Mouse (Mus musculus) forebrain, embryonic 13.5 days (tissue): ENCODE results near the gene Msi1. TPM values are rescaled to one million over a fixed set of nuclear protein-coding genes. Genes with fewer than 3 reads are reported as not detected.

Experiments used
- ATAC-seq: fragments of 200-750 bp; cut with Nextera tagmentation; 2 replicates; pipeline ENCODE4 v1.8.0; 2017
- H3K27ac ChIP-seq: fragments of 300-500 bp; sonication (generic); 2 replicates; pipeline ENCODE4 v1.5.1; 2015; ENCODE audit warnings: inconsistent platforms, mild to moderate bottlenecking, moderate library complexity
- H3K27me3 ChIP-seq: fragments of 300-500 bp; sonication (generic); 2 replicates; pipeline ENCODE4 v1.6.1; 2015; ENCODE audit warnings: mild to moderate bottlenecking, inconsistent platforms
- H3K36me3 ChIP-seq: fragments of 300-500 bp; sonication (generic); 2 replicates; pipeline ENCODE4 v1.6.1; 2015; ENCODE audit warnings: mild to moderate bottlenecking, inconsistent platforms; ENCODE audit not compliant: poor library complexity, severe bottlenecking
- H3K4me1 ChIP-seq: fragments of 300-500 bp; sonication (generic); 2 replicates; pipeline ENCODE4 v1.6.1; 2015; ENCODE audit warnings: inconsistent platforms
- H3K4me2 ChIP-seq: fragments of 300-500 bp; sonication (generic); 2 replicates; pipeline ENCODE4 v1.6.1; 2015; ENCODE audit warnings: inconsistent platforms, mild to moderate bottlenecking, moderate library complexity
- H3K4me3 ChIP-seq: fragments of 300-500 bp; sonication (generic); 2 replicates; pipeline ENCODE4 v1.5.1; 2015; ENCODE audit warnings: mild to moderate bottlenecking, inconsistent platforms
- H3K9ac ChIP-seq: fragments of 300-500 bp; sonication (generic); 2 replicates; pipeline ENCODE4 v1.6.1; 2015; ENCODE audit warnings: mild to moderate bottlenecking, inconsistent platforms
- H3K9me3 ChIP-seq: fragments of 300-500 bp; sonication (generic); replicated peaks from 2 replicates; pipeline ENCODE4 v1.6.1; 2016; ENCODE audit warnings: inconsistent platforms
- WGBS: fragments of 180-500 bp; shearing (Covaris S2); methylation state at CpG from one replicate; pipeline ENCODE4 v1.1.7; 2015; 5-methylcytosine and 5-hydroxymethylcytosine counted together
- polyA plus RNA-seq: library from polyadenylated mRNA; unstranded; fragments of >200 nt; fragmentation: Nextera tagmentation; extraction: Ambion mirVana; gene quantifications from 2 replicates; pipeline ENCODE4 v1.2.1, GENCODE M21; 2015

Msi1 gene
- 99.0 and 107 TPM in 2 replicates for polyA plus RNA-seq

DNA sequence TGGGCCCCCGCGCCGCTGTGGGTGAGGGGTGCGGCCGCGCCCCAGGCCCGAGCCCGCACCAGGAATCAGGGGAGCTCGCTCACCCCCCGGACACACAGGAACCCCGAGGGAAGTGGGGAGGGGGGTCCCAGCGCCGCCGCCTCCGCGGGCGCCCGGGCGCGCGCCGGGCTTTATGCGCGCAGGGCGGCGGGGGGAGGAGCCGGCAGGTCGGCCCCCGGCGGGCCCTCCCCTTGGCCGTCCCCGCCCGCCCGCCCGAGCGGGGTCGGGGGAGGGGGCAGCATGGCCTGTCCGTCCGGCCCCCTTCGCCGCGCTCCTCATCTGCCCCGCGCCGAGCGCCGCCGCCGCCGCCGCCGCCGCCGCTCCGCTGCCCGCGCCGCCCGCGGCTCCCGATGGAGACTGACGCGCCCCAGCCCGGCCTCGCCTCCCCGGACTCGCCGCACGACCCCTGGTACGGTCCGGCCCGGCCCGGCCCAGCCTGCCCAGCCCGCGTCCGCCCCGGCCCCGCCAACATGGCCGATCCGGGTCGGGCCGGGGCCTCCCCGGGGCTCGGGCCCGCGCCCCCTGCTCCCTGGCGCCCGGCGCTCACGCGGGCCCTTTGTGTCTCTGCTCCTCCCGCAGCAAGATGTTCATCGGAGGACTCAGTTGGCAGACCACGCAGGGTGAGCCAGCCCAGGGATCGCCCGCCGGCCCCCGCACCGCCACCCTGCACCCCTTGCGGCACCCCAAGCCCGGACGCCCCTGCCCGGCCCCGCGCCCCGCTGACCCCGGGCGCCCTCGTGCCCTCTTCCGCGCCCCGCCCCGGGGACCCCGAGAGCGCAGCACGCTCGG lies at the start of gene Msi1:
TSS of gene Msi1 (plus strand) at position 241 of the 828 bp plus-strand sequence.
- ATAC-seq = peak; percentile 70
- WGBS = 0% methylated on average over 25 of the region's 117 CpGs
- peaks cover 56% of the 10 kb centered on the region for H3K4me1 ChIP-seq

DNA sequence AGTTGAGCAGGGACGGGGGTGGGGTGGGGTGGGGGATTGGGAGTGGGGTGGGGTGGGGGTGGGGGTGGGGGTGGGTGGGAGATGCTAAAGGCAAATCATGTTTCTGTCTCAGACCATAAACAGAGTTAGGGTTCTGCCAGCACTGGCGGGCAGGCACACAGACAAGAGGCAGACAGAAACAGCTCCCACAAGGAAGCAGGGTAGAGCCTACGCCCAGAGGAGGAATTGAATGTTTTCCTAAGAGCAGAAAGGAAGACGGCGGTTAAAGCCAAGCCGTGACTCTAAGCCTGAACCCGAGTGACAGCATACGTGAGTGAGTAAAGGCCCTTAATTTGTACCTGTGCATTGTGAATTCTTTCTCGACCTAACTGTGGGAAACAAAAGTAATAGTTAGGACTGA lies 37.5 kb upstream of the Msi1 start:
- no peak for ATAC-seq
- Histone ChIP-seq H3K27ac (no peak overlapping the region), H3K4me2 (no peak overlapping the region), H3K4me3 (no peak overlapping the region), H3K9ac (no peak overlapping the region), H3K27me3 (no peaks in the 10 kb centered on the region), H3K9me3 (no peaks in the 10 kb centered on the region), H3K4me1 (peaks cover 20% of the 10 kb centered on the region), H3K36me3 (no peaks in the 10 kb centered on the region)
- 24% methylated on average over 9 of the region's 9 CpGs for WGBS

More for the DNA sequence above, at the start of gene Msi1:
- H3K27me3 ChIP-seq = no peaks in the 10 kb centered on the region
- peaks cover 26% of the 10 kb centered on the region for H3K36me3 ChIP-seq
- H3K4me2 ChIP-seq = peak within 1 kb of the TSS; percentile 96
- peak within 1 kb of the TSS; percentile 100 for H3K4me3 ChIP-seq
- H3K9ac ChIP-seq = peak within 1 kb of the TSS; percentile 100
- H3K27ac ChIP-seq = peak within 1 kb of the TSS; percentile 100
- no peaks in the 10 kb centered on the region for H3K9me3 ChIP-seq

DNA sequence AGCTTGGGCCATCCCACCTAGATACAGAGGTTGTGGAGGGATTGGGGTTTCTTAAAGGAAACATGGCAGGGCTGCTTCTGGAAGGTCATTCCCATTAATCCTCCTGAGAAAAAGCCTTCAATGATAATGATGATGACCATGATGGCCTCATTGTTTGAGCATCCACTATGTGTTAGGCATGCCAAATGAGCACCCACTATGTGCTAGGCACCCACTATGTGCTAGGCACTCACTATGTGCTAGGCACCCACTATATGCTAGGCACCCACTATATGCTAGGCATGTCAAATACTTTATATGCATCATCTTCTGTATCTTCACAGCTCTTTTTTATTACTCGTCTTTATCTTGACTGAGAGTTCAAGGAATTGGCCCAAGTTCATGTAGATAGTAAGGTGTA lies 36.4 kb upstream of the Msi1 start:
- H3K9ac ChIP-seq = no peak overlapping the region
- no peaks in the 10 kb centered on the region for H3K9me3 ChIP-seq
- no peak overlapping the region for H3K4me3 ChIP-seq
- no peaks in the 10 kb centered on the region for H3K27me3 ChIP-seq
- 0 out of 2 replicates have a peak overlapping the region, but pooled peaks have one; percentile 1 for H3K27ac ChIP-seq
- no peak for ATAC-seq
- 94% methylated on average over 1 of the region's 1 CpGs for WGBS
- peaks cover 26% of the 10 kb centered on the region for H3K4me1 ChIP-seq
- H3K36me3 ChIP-seq = no peaks in the 10 kb centered on the region
- no peak overlapping the region for H3K4me2 ChIP-seq

DNA sequence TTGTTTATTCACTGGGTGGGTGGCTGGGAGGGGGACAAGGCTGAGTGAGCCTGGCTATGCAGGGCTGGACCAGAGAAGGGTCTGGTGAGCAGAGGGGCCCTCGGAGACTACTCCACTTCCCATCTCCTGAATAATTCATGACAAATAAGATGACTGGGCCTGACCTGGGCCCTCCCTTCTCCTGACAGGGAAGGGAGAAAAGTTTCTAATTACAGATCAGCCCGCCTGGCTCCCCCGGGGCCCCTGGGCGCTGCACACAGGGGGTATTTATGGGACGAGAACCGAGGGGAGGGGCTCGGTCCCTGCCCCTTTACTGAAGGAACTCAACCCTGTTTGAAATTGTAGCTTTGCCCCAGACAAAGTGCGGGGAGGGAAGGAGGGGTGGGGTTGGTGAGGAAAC lies 35.2 kb upstream of the Msi1 start:
- Histone ChIP-seq H3K4me2 (peak overlapping the region; percentile 27), H3K36me3 (no peaks in the 10 kb centered on the region), H3K9ac (peak overlapping the region; percentile 27; the same call in 1 of the 2 replicates), H3K27me3 (no peaks in the 10 kb centered on the region), H3K4me3 (no peak overlapping the region), H3K9me3 (no peaks in the 10 kb centered on the region), H3K4me1 (peaks cover 39% of the 10 kb centered on the region), H3K27ac (0 out of 2 replicates have a peak overlapping the region, but pooled peaks have one; percentile 25)
- WGBS = 2% methylated on average over 8 of the region's 8 CpGs
- peak; percentile 33; the same call in 1 of the 2 replicates for ATAC-seq

DNA sequence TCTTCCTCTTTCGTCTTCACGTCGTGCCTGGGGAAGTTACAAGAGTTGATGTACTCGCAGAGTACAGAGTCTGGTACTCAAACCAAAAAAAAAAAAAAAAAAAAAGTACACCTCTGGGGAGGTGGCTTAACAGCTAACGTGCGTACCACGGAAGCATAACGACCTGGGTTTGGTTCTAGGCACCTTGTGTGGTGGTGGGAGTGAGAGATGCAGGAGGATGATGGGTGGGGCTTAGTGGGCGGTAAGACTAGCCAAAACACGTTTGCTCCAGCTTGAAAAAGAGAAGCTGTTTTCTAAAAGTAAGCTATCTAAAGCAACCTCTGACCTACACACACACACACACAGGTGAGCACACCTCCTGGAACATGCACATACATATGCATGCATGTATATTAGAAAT lies 34.6 kb upstream of the Msi1 start:
- Histone ChIP-seq H3K27me3 (no peaks in the 10 kb centered on the region), H3K27ac (no peak overlapping the region)

DNA sequence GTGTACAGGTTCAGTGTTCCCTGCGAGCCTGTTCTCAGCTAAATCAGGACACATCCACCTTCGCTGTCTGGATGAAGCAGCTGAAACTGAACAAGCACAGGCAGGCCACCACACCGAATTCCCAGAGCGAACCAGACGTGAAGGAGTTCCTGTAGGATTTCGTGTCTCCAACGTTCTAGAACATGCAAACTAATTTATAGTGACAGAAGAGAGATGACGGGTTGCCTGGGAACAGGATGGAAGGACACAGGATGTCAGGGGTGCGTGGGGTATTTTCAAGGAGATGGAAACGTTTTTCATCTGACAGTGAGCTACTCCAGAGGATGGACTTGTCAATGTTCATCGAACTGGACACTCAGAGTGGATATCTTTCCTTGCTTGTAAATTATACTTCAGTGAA lies 32.7 kb upstream of the Msi1 start:
- no peaks in the 10 kb centered on the region for H3K9me3 ChIP-seq
- WGBS = 77% methylated on average over 11 of the region's 11 CpGs
- H3K4me2 ChIP-seq = no peak overlapping the region
- H3K9ac ChIP-seq = 0 out of 2 replicates have a peak overlapping the region, but pooled peaks have one; percentile 30
- ATAC-seq = no peak
- H3K36me3 ChIP-seq = no peaks in the 10 kb centered on the region
- H3K27me3 ChIP-seq = no peaks in the 10 kb centered on the region
- peaks cover 51% of the 10 kb centered on the region for H3K4me1 ChIP-seq
- no peak overlapping the region for H3K4me3 ChIP-seq
- no peak overlapping the region for H3K27ac ChIP-seq

More for the DNA sequence above, 34.6 kb upstream of the Msi1 start:
- H3K4me2 ChIP-seq = peak overlapping the region; percentile 27
- H3K9ac ChIP-seq = no peak overlapping the region
- no peak overlapping the region for H3K4me3 ChIP-seq
- 22% methylated on average over 10 of the region's 10 CpGs for WGBS
- H3K4me1 ChIP-seq = peaks cover 41% of the 10 kb centered on the region
- ATAC-seq = no peak
- no peaks in the 10 kb centered on the region for H3K36me3 ChIP-seq
- no peaks in the 10 kb centered on the region for H3K9me3 ChIP-seq

DNA sequence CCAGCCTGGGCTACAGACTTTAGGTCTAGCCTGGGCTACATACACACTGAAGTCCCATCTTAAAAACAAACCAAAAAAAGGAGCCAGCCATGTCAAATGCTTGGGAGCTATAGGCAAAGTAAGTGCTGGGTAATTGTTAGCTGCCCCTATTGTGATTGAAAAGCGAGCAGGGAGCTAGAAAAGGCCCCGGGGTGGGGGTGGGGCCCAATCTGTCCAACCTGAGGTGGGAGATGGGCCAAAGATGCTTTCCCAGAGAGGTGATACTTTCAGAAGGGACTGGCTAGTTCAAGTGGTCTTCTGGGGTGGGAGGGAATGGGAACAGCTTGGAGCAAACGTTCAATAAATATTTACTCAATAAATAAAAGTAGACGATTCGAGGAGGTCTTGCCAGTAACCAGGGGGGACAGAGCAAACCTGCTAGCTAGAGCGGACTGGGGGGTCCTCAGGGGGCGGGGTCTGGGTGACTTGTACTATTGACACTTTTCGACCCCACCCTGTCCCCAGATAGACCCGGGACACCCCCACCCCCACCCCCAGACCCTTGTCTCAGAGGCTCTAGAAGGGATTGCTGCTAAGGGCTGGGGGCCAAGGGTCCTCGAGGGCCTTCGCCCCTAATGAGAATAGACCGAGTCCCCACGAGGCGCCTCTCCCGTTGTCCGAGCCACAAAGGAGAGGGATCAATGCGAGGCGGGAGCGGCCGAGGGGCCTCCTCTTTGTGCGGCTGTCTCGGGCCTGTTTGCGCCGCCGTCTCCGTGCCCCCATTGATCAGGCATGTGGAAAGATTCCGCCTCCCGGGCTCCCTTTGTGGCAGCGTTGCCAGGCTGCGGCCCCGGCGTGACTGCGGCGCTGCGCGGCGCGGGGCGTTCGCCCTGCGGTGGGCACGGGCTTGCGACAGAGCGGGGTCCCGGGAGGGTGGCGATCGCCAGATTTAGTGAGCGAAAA lies 31.3 kb upstream of the Msi1 start:
- peak; percentile 89 for ATAC-seq
- WGBS = under 1% methylated on average over 46 of the region's 48 CpGs
- peaks cover 52% of the 10 kb centered on the region for H3K4me1 ChIP-seq

DNA sequence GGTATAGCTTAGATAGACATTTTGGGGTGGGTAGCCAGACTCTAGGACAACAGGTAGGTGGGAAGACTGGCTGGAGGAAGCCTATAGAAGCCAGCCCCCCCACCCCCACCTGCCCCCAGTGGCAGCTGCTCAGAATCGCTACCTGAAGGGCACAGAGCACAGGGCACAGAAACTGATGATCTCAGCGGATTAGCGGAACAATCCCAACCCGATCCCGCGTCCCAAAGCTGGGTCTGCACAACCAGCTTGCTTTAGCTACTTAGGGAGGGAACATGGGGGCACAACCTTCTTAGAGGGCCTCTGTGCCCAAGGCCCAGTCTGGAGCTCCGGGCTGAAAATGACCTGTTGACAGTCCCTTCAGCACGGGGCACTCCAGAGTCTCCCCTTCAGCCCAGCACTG lies 27.3 kb upstream of the Msi1 start:
- H3K36me3 ChIP-seq = no peaks in the 10 kb centered on the region
- 0 out of 2 replicates have a peak overlapping the region, but pooled peaks have one; percentile 35 for H3K27ac ChIP-seq
- WGBS = 78% methylated on average over 8 of the region's 8 CpGs

More for the DNA sequence above, 31.3 kb upstream of the Msi1 start:
- Histone ChIP-seq H3K4me2 (peak overlapping the region; percentile 62), H3K4me3 (peak overlapping the region; percentile 33), H3K9ac (peak overlapping the region; percentile 69), H3K36me3 (no peaks in the 10 kb centered on the region), H3K27me3 (no peaks in the 10 kb centered on the region), H3K9me3 (no peaks in the 10 kb centered on the region), H3K27ac (peak overlapping the region; percentile 96)

DNA sequence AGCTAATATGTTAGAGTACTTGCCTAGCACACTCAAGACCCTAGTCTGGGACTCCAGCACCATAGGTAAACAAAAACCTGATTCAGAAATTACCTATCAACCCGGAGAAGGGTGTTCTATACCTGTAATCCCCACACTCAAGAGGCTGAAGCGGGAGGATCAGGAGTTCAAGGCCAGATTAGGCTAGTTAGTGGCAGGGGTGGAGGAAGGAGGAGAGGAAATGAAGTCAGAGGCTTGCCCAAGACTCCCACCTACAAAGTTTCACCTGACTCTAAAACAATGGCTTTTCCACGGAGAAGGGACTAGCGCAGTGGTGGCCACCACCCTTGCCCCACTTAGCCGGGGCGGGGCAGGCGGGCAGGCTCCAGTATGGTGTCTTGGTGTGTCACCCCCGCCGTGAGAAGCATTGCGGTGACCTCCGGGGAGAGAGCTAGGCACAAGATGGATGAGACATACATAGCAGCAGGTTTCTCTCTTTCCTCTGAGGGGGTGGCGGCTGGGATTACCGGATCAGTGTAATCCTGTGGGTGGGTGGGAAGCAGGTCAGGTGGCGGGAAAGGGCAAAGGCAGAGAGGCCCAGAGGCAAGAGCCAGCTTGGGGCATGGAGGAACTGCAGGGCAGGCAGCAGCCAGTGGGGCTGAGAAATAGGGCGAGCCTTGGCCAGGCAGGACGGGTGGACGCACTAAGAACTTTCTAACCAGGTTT lies 25.8 kb upstream of the Msi1 start:
- H3K4me3 ChIP-seq = peak overlapping the region; percentile 6; the same call in 1 of the 2 replicates
- H3K27me3 ChIP-seq = no peaks in the 10 kb centered on the region
- peak overlapping the region; percentile 43; the same call in 1 of the 2 replicates for H3K9ac ChIP-seq
- peak; percentile 54 for ATAC-seq
- peak overlapping the region; percentile 98 for H3K27ac ChIP-seq
- no peaks in the 10 kb centered on the region for H3K9me3 ChIP-seq
- H3K4me2 ChIP-seq = peak overlapping the region; percentile 55
- H3K36me3 ChIP-seq = no peaks in the 10 kb centered on the region
- WGBS = 7% methylated on average over 15 of the region's 17 CpGs
- H3K4me1 ChIP-seq = peaks cover 60% of the 10 kb centered on the region

More for the DNA sequence above, 27.3 kb upstream of the Msi1 start:
- H3K4me2 ChIP-seq = no peak overlapping the region
- no peak overlapping the region for H3K4me3 ChIP-seq
- no peak overlapping the region for H3K9ac ChIP-seq
- no peak for ATAC-seq
- no peaks in the 10 kb centered on the region for H3K27me3 ChIP-seq
- H3K4me1 ChIP-seq = peaks cover 65% of the 10 kb centered on the region
- no peaks in the 10 kb centered on the region for H3K9me3 ChIP-seq

DNA sequence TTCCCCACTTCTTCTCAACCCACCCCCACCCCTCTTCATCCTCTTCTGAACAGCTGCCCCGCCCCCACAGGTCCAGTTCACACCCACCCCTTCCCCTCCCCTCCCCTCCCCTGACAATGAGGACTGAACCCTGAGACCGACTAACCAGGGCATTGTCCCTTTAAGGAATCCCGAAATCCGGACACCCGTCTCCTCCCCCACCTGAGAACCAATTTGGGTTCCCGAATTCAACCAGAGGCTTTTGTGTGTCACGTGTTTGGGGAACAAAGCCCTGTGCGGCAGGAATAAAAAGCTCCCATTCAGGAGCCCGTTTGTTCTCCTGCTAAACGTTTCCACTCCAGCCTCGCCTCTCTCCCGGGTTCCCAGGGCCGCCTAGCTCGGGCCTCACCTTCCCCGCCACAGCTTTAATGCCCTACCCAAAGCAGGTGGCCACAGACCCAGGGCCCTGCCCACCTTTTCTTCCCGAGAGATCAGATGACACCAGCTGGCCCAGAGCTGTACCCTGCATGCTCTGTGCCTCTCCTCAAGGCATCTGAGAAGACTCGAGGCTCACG lies 25.1 kb upstream of the Msi1 start:
- H3K27me3 ChIP-seq = no peaks in the 10 kb centered on the region
- H3K4me3 ChIP-seq = peak overlapping the region; percentile 17
- no peaks in the 10 kb centered on the region for H3K36me3 ChIP-seq
- peak overlapping the region; percentile 55 for H3K4me2 ChIP-seq
- H3K9ac ChIP-seq = peak overlapping the region; percentile 70
- peak overlapping the region; percentile 98 for H3K27ac ChIP-seq
- peaks cover 53% of the 10 kb centered on the region for H3K4me1 ChIP-seq
- under 1% methylated on average over 18 of the region's 18 CpGs for WGBS
- peak; percentile 74 for ATAC-seq
- H3K9me3 ChIP-seq = no peaks in the 10 kb centered on the region

DNA sequence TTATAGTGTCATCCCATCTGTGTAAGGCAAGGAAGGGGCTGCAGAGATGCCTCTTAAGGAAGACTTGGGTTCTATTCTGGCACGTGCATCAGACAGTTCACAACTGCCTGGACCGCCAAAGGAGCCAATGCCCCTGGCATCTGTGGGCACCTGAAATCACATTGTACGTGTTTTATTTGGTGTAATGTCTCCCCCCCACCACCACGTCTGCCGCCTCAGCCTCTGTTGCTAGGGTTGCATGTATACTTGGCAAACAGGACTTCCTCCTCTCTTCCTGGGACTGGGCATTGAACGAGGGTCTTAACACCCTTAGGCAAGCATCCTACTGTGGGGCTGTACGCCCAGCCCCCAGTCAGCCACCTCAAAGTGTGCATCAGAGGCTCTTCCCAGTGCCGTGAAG lies 24.2 kb upstream of the Msi1 start:
- H3K9ac ChIP-seq = peak overlapping the region; percentile 36
- 23% methylated on average over 8 of the region's 8 CpGs for WGBS
- H3K36me3 ChIP-seq = no peaks in the 10 kb centered on the region
- H3K9me3 ChIP-seq = no peaks in the 10 kb centered on the region
- peak overlapping the region; percentile 55 for H3K4me2 ChIP-seq
- peaks cover 50% of the 10 kb centered on the region for H3K4me1 ChIP-seq
- H3K27ac ChIP-seq = peak overlapping the region; percentile 98
- ATAC-seq = no peak
- no peak overlapping the region for H3K4me3 ChIP-seq
- H3K27me3 ChIP-seq = no peaks in the 10 kb centered on the region
